Mouse (Mus musculus): ENCODE measurements around the gene Ltb4r2. TPM values are rescaled to one million over a fixed set of nuclear protein-coding genes. Genes with fewer than 3 reads are reported as not detected.

Ltb4r2 gene
- polyA plus RNA-seq, 1 experiment from 2014 or later: 0.08 TPM

DNA sequence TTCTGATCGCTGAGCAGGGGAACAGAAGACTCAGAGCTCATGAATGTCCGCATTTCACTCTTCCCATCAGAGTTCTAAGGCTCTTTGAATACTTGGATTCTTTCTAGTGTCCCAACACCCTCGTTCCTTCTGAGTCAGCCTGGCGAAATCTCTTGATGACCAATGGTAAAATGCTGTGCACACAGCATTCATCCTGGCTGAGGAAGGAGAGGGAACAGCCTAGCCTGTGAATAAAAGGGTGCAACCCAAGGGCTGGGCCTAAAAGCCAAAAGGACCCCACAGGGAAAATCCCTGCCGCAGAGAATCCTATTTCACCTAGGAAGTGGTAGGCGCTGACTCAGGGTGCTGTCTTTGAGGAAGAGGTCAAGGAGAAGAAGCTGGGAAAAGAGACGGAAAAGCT, 31.1 kb upstream of the Ltb4r2 start:
- Histone ChIP-seq H3K9me3 (ENCODE audit: control insufficient read depth, low read length) (no peaks in the 10 kb centered on the region), H3K4me1 (ENCODE audit: control insufficient read depth, insufficient read depth, low read length) (no peaks in the 10 kb centered on the region), H3K36me3 (ENCODE audit: control insufficient read depth, insufficient read depth, low read length) (no peaks in the 10 kb centered on the region), H3K27ac (ENCODE audit: low read depth, low read length) (no peak overlapping the region), H3K4me3 (ENCODE audit: low read length) (no peak overlapping the region), H3K9ac (ENCODE audit: low read depth, low read length) (no peak overlapping the region), H3K27me3 (ENCODE audit: control insufficient read depth, insufficient read depth, low read length) (peaks cover 5% of the 10 kb centered on the region; the same call in 1 of the 2 replicates), H3K4me2 (replicated peaks; ENCODE audit: low read depth, low read length) (no peak overlapping the region)
- WGBS: 80% methylated on average over 7 of the region's 7 CpGs
- no peak for ATAC-seq (ENCODE audit: low FRiP score, low TSS enrichment)

DNA sequence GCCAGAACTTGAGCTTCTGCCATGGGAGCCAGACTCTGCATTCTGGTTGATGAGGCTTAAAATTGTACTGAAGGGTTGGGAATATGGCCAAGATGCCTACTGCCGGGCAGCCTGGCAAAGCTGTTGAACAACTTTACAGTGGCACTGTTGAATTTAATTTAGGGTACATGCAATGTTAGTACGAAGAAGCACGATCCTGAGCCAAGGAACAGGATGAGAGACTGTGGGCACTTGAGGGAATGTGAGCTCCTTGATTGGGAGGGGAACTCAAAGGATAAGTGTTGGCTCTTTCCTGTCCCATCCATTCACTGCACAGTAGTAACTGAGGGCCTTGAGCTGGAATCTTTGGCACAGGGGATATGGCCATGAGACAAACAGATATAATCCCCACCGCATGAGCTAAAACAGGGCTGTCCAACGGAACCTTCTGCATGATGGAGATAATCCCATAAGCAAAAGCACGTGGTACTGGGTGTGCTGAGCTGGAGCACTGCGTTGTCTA, 30.6 kb upstream of the Ltb4r2 start:
- Histone ChIP-seq H3K27ac (ENCODE audit: low read depth, low read length) (no peak overlapping the region), H3K27me3 (ENCODE audit: control insufficient read depth, insufficient read depth, low read length) (peaks cover 5% of the 10 kb centered on the region; the same call in 1 of the 2 replicates), H3K4me1 (ENCODE audit: control insufficient read depth, insufficient read depth, low read length) (no peaks in the 10 kb centered on the region), H3K4me3 (ENCODE audit: low read length) (no peak overlapping the region), H3K9ac (ENCODE audit: low read depth, low read length) (no peak overlapping the region), H3K9me3 (ENCODE audit: control insufficient read depth, low read length) (no peaks in the 10 kb centered on the region), H3K4me2 (replicated peaks; ENCODE audit: low read depth, low read length) (no peak overlapping the region), H3K36me3 (ENCODE audit: control insufficient read depth, insufficient read depth, low read length) (no peaks in the 10 kb centered on the region)
- ATAC-seq (ENCODE audit: low FRiP score, low TSS enrichment): no peak
- WGBS: 80% methylated on average over 7 of the region's 7 CpGs

DNA sequence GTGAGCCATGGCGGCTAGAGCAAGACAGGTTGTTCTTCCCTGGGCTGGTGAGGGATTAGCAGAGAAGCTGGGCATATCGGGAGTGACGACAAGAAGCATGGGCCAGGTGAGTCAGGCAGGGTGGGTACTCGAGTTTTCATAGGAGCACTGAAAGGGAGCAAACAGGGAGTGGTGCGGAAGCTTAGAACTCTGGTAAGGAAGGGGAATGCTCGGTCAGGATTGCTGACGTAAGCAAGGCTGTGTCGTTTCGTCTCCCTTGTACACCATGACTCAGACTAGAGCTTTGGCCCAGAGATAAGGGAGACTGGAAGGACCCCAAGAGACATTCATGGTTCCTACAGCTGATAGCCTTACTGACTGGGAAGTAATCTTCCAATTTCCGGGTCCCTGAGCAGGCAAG, 27.3 kb upstream of the Ltb4r2 start:
- no peak overlapping the region for H3K9ac ChIP-seq (ENCODE audit: low read depth, low read length)
- H3K9me3 ChIP-seq (ENCODE audit: control insufficient read depth, low read length): no peaks in the 10 kb centered on the region
- no peak for ATAC-seq (ENCODE audit: low FRiP score, low TSS enrichment)
- H3K27ac ChIP-seq (ENCODE audit: low read depth, low read length): no peak overlapping the region
- no peak overlapping the region for H3K4me3 ChIP-seq (ENCODE audit: low read length)
- no peak overlapping the region for H3K4me2 ChIP-seq (replicated peaks; ENCODE audit: low read depth, low read length)
- H3K4me1 ChIP-seq (ENCODE audit: control insufficient read depth, insufficient read depth, low read length): no peaks in the 10 kb centered on the region
- peaks cover 5% of the 10 kb centered on the region; the same call in 1 of the 2 replicates for H3K27me3 ChIP-seq (ENCODE audit: control insufficient read depth, insufficient read depth, low read length)
- 70% methylated on average over 10 of the region's 10 CpGs for WGBS
- H3K36me3 ChIP-seq (ENCODE audit: control insufficient read depth, insufficient read depth, low read length): peaks cover 7% of the 10 kb centered on the region; the same call in 1 of the 2 replicates

DNA sequence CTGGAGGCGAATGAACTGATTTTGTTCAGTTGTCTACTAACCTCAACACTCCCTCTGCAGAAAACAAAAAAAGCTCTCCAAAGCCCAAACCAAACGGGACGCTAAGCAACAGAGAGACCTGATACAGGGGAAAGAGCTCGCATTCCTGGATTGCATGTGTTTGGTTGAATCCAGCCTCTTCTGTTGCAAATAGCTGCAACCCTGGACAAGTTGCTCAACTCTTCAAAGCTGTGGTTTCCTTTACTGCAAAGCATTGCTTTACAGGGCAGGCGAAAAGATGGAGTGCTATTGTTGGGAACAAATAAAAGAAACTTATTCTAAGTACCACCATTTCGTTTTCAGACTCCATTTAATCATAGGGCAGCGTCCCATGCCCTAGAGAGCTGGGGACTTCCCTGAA, 26.4 kb upstream of the Ltb4r2 start:
- Histone ChIP-seq H3K4me1 (ENCODE audit: control insufficient read depth, insufficient read depth, low read length) (no peaks in the 10 kb centered on the region), H3K9ac (ENCODE audit: low read depth, low read length) (no peak overlapping the region), H3K27ac (ENCODE audit: low read depth, low read length) (no peak overlapping the region), H3K27me3 (ENCODE audit: control insufficient read depth, insufficient read depth, low read length) (peaks cover 5% of the 10 kb centered on the region; the same call in 1 of the 2 replicates), H3K4me2 (replicated peaks; ENCODE audit: low read depth, low read length) (no peak overlapping the region), H3K36me3 (ENCODE audit: control insufficient read depth, insufficient read depth, low read length) (peaks cover 17% of the 10 kb centered on the region), H3K4me3 (ENCODE audit: low read length) (no peak overlapping the region), H3K9me3 (ENCODE audit: control insufficient read depth, low read length) (no peaks in the 10 kb centered on the region)
- no peak for ATAC-seq (ENCODE audit: low FRiP score, low TSS enrichment)
- WGBS: 79% methylated on average over 7 of the region's 7 CpGs

DNA sequence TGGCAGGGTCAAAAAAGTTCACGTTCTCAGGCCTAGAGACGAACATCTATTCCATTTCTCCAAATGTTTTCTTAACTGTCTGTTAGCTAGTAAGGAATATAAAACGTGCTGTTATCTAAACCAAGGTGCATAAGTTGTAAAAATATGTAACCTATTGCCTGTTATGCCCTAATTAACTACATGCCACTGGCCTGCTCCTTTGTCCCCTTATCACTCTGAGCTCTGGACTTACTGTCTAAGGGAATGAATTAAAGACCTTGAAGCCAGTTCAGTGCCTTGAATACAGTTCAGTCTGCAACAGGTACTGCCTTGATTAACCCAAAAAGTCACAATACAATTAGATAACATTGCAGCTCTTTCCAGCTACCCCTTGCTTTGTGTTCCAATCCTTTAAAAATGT, 25.9 kb upstream of the Ltb4r2 start:
- no peak for ATAC-seq (ENCODE audit: low FRiP score, low TSS enrichment)
- H3K27ac ChIP-seq (ENCODE audit: low read depth, low read length): no peak overlapping the region
- 44% methylated on average over 3 of the region's 3 CpGs for WGBS

DNA sequence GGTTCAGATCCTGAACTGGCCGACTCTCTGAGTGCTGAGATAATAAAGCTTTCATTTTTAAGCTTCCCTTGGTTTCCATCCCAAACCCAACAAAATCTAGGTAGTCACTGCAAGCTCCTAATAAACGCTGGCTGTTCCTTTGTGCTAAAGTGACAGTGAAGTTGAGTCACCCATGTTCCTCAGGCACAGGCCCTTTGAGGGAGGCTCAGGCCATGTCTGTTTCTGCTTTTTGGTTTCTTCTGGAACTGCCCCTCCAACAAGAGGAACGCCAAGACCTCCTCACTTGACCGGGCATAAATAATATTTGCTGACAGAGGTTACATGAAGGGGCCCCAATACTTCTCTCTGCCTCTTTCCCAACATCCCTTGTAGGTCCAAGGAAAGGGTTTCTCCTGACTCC, 25.5 kb upstream of the Ltb4r2 start:
- Histone ChIP-seq H3K27ac (ENCODE audit: low read depth, low read length) (no peak overlapping the region), H3K9ac (ENCODE audit: low read depth, low read length) (no peak overlapping the region), H3K4me1 (ENCODE audit: control insufficient read depth, insufficient read depth, low read length) (no peaks in the 10 kb centered on the region), H3K36me3 (ENCODE audit: control insufficient read depth, insufficient read depth, low read length) (peaks cover 25% of the 10 kb centered on the region), H3K4me3 (ENCODE audit: low read length) (no peak overlapping the region), H3K4me2 (replicated peaks; ENCODE audit: low read depth, low read length) (no peak overlapping the region), H3K27me3 (ENCODE audit: control insufficient read depth, insufficient read depth, low read length) (peaks cover 5% of the 10 kb centered on the region; the same call in 1 of the 2 replicates), H3K9me3 (ENCODE audit: control insufficient read depth, low read length) (no peaks in the 10 kb centered on the region)
- no peak for ATAC-seq (ENCODE audit: low FRiP score, low TSS enrichment)
- WGBS: 85% methylated on average over 4 of the region's 4 CpGs

More for the DNA sequence above, 25.9 kb upstream of the Ltb4r2 start:
- Histone ChIP-seq H3K36me3 (ENCODE audit: control insufficient read depth, insufficient read depth, low read length) (peaks cover 21% of the 10 kb centered on the region), H3K4me3 (ENCODE audit: low read length) (no peak overlapping the region), H3K27me3 (ENCODE audit: control insufficient read depth, insufficient read depth, low read length) (peaks cover 5% of the 10 kb centered on the region; the same call in 1 of the 2 replicates), H3K9me3 (ENCODE audit: control insufficient read depth, low read length) (no peaks in the 10 kb centered on the region), H3K4me2 (replicated peaks; ENCODE audit: low read depth, low read length) (no peak overlapping the region), H3K9ac (ENCODE audit: low read depth, low read length) (no peak overlapping the region), H3K4me1 (ENCODE audit: control insufficient read depth, insufficient read depth, low read length) (no peaks in the 10 kb centered on the region)

DNA sequence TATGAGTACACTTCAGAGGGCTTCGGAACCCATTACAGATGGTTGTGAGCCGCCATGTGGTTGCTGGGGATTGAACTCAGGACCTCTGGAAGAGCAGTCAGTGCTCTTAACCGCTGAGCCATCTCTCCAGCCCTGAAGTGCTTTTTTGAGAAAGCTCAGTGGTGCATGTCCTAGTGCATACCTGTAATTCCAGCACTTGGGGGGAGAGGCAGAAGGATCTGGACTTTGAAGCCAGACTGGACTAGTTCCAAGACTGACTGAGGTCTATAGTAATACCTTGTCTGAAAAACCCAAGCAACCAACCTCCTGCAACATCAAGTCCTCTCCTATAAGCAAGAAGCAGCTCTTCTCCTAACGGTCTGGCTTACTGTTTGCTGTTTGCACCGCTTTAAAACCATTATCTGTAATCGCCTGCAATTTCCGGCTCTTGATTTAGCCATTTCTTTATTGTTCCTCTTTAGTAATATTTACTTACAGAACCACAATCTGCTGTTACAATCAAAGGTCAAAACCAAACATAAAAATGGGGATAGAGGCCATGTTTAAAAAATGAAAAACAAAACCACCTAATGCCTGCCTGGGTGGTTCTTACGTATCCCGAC, 24.0 kb upstream of the Ltb4r2 start:
- Histone ChIP-seq H3K4me2 (replicated peaks; ENCODE audit: low read depth, low read length) (no peak overlapping the region), H3K9me3 (ENCODE audit: control insufficient read depth, low read length) (no peaks in the 10 kb centered on the region), H3K4me3 (ENCODE audit: low read length) (no peak overlapping the region), H3K27ac (ENCODE audit: low read depth, low read length) (no peak overlapping the region), H3K36me3 (ENCODE audit: control insufficient read depth, insufficient read depth, low read length) (peaks cover 33% of the 10 kb centered on the region), H3K27me3 (ENCODE audit: control insufficient read depth, insufficient read depth, low read length) (no peaks in the 10 kb centered on the region), H3K9ac (ENCODE audit: low read depth, low read length) (no peak overlapping the region), H3K4me1 (ENCODE audit: control insufficient read depth, insufficient read depth, low read length) (no peaks in the 10 kb centered on the region)
- no peak for ATAC-seq (ENCODE audit: low FRiP score, low TSS enrichment)
- WGBS: 78% methylated on average over 9 of the region's 9 CpGs

DNA sequence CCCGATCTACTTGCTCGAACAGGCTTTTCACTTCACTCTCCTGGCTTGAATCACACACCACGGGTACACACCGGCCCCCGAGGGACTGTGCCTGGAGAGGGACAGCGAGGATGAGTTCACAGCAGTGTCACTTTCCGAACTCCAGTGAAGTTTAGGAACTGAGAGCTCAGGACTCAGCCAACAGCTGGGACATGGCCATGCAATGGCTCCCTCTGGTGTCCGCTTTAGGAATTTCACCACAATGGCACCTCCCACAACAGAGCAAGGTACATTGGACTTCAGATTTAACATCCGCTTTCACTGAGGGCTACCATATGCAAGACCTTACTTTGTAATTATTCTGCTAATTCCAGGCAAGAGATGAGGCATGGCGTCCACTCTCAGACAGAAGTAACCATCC, 17.5 kb upstream of the Ltb4r2 start:
- H3K36me3 ChIP-seq (ENCODE audit: control insufficient read depth, insufficient read depth, low read length): peaks cover 36% of the 10 kb centered on the region
- peak; percentile 76 for ATAC-seq (ENCODE audit: low FRiP score, low TSS enrichment)
- peak overlapping the region; percentile 14 for H3K4me3 ChIP-seq (ENCODE audit: low read length)
- 20% methylated on average over 10 of the region's 10 CpGs for WGBS
- H3K9ac ChIP-seq (ENCODE audit: low read depth, low read length): peak overlapping the region; percentile 37; the same call in 1 of the 2 replicates
- peaks cover 23% of the 10 kb centered on the region for H3K4me1 ChIP-seq (ENCODE audit: control insufficient read depth, insufficient read depth, low read length)
- H3K27me3 ChIP-seq (ENCODE audit: control insufficient read depth, insufficient read depth, low read length): no peaks in the 10 kb centered on the region
- H3K4me2 ChIP-seq (replicated peaks; ENCODE audit: low read depth, low read length): peak overlapping the region; percentile 30; the same call in 1 of the 2 replicates
- no peak overlapping the region for H3K27ac ChIP-seq (ENCODE audit: low read depth, low read length)
- H3K9me3 ChIP-seq (ENCODE audit: control insufficient read depth, low read length): no peaks in the 10 kb centered on the region

DNA sequence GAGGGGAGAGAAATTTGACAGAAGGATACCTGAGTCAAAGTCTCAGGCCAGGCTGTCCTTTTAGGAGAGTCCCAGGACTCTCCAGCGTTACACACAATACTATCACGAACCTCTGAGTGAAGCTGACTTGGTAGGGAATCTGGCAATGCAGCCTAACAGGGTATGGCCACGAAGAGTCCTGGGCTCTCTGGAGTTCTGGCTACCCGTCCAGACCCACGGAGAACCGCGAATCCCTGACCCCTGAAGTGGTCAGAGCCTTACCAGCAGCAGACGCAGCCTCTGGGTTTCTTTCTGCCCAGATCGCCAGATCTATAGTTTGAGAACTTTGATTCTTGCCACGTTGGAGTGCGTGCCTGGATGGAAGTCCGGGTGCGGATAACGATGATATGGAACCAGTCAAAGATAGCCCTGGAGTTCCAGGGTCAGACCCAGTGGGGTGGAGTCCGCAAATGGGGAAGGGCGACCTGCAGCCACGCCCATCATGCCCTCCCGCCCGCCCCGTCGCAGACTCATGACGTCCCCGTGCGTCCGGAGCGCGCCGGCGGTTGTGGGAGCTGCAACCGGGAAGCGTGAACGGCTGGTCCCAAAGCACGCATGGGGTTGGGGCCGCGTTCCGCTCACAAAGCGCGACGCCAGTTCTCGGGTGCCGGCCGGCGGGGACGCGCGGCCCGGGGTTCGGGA, 15.9 kb upstream of the Ltb4r2 start, which contains the start of the genes Dhrs1 and Nop9:
Gene Dhrs1, minus strand, starts transcription at position 511 of the 681 bp plus-strand sequence.
Gene Nop9, plus strand, starts transcription at position 514 of the 681 bp plus-strand sequence.
- peak; percentile 87 for ATAC-seq (ENCODE audit: low FRiP score, low TSS enrichment)
- Histone ChIP-seq H3K9ac (ENCODE audit: low read depth, low read length) (peak within 1 kb of the TSS; percentile 83), H3K27me3 (ENCODE audit: control insufficient read depth, insufficient read depth, low read length) (no peaks in the 10 kb centered on the region), H3K27ac (ENCODE audit: low read depth, low read length) (no peak within 1 kb of the TSS), H3K4me3 (ENCODE audit: low read length) (peak within 1 kb of the TSS; percentile 92), H3K9me3 (ENCODE audit: control insufficient read depth, low read length) (no peaks in the 10 kb centered on the region), H3K4me1 (ENCODE audit: control insufficient read depth, insufficient read depth, low read length) (peaks cover 23% of the 10 kb centered on the region), H3K36me3 (ENCODE audit: control insufficient read depth, insufficient read depth, low read length) (peaks cover 32% of the 10 kb centered on the region), H3K4me2 (replicated peaks; ENCODE audit: low read depth, low read length) (peak within 1 kb of the TSS; percentile 95)
- WGBS: 3% methylated on average over 38 of the region's 48 CpGs

Data from kidney, embryonic 14.5 days (tissue).